Comparison of ENCODE assay signal across 23 mouse cellular contexts in genomic region chr7:126770784-126771183, GRCm38 (mm10). TPM values are rescaled to one million over a fixed set of nuclear protein-coding genes. Genes with fewer than 3 reads are reported as not detected.
A peak's percentile ranks its signal among the peaks of the same experiment; 100 is the strongest.
DNase-seq lines count a peak whose midpoint lies in the region; ATAC-seq and TF ChIP-seq lines count a peak whose summit lies in the region.
"Had no signal": no experiment of that assay in that cellular context is flagged by ENCODE, and none has a peak within 500 bp of the region (broad histone marks: within the 10 kb centered on the region; RNA-seq: fewer than 3 reads in every experiment).

No protein-coding gene starts in this region.

- H3K36me3 ChIP-seq in E14TG2a.4 (ENCODE audit: insufficient read depth, low read length) (peaks cover 66% of the 10 kb centered on the region), ES-Bruce4 (ENCODE audit: control insufficient read depth, insufficient read depth, low read length, poor library complexity, severe bottlenecking) (no peaks in the 10 kb centered on the region)
- no peaks in the 10 kb centered on the region for H3K36me3 ChIP-seq in heart, adult 2 months (ENCODE audit: control insufficient read depth, insufficient read depth, low read length)
- H3K36me3 ChIP-seq in midbrain, postnatal 0 days (ENCODE audit: insufficient read depth, low read length) = peaks cover 33% of the 10 kb centered on the region
- H3K36me3 ChIP-seq in kidney, embryonic 14.5 days (ENCODE audit: control insufficient read depth, insufficient read depth, low read length) = peaks cover 55% of the 10 kb centered on the region

- H3K27me3 ChIP-seq in E14TG2a.4 (ENCODE audit: insufficient read depth, low read length) (no peaks in the 10 kb centered on the region), ES-Bruce4 (ENCODE audit: control insufficient read depth, insufficient read depth, low read length, poor library complexity, severe bottlenecking) (no peaks in the 10 kb centered on the region)
- no peaks in the 10 kb centered on the region for H3K27me3 ChIP-seq in heart, adult 2 months (ENCODE audit: control insufficient read depth, insufficient read depth, low read length)
- no peaks in the 10 kb centered on the region for H3K27me3 ChIP-seq in midbrain, postnatal 0 days (ENCODE audit: insufficient read depth, low read length)
- no peaks in the 10 kb centered on the region for H3K27me3 ChIP-seq in kidney, embryonic 14.5 days (ENCODE audit: control insufficient read depth, insufficient read depth, low read length)
- H3K27me3 ChIP-seq: heart, embryonic 12.5 days; hindbrain, embryonic 12.5 days; kidney, embryonic 15.5 days; midbrain, embryonic 15.5 days; neural tube, embryonic 15.5 days had no signal

- H3K9me3 ChIP-seq in E14TG2a.4 (ENCODE audit: low read length) (no peaks in the 10 kb centered on the region), ES-Bruce4 (replicated peaks; ENCODE audit: control insufficient read depth, insufficient read depth, low read length, poor library complexity, severe bottlenecking) (no peaks in the 10 kb centered on the region)
- H3K9me3 ChIP-seq in midbrain, postnatal 0 days (ENCODE audit: low read length) = no peaks in the 10 kb centered on the region
- H3K9me3 ChIP-seq in kidney, embryonic 14.5 days (ENCODE audit: control insufficient read depth, low read length) = no peaks in the 10 kb centered on the region
- H3K9me3 ChIP-seq: heart, embryonic 12.5 days; hindbrain, embryonic 12.5 days; kidney, embryonic 15.5 days; midbrain, embryonic 15.5 days; neural tube, embryonic 15.5 days had no signal

- H3K4me1 ChIP-seq in E14TG2a.4 (replicated peaks; ENCODE audit: low read depth, low read length) (peaks cover 69% of the 10 kb centered on the region), ES-Bruce4 (ENCODE audit: control insufficient read depth, insufficient read depth, low read length) (peaks cover under 1% of the 10 kb centered on the region)
- no peaks in the 10 kb centered on the region; the same call in 1 of the 2 replicates for H3K4me1 ChIP-seq in heart, adult 2 months (ENCODE audit: control insufficient read depth, insufficient read depth, low read length)
- H3K4me1 ChIP-seq in midbrain, postnatal 0 days (ENCODE audit: insufficient read depth, low read length) = no peaks in the 10 kb centered on the region
- no peaks in the 10 kb centered on the region for H3K4me1 ChIP-seq in kidney, embryonic 14.5 days (ENCODE audit: control insufficient read depth, insufficient read depth, low read length)

- H3K4me3 ChIP-seq in E14TG2a.4 (replicated peaks; ENCODE audit: low read length) = peak overlapping the region; percentile 62
- peak overlapping the region; percentile 22 for H3K4me3 ChIP-seq in ES-Bruce4 (ENCODE audit: low read depth, low read length)
- no peak overlapping the region for H3K4me3 ChIP-seq in heart, adult 2 months
- H3K4me3 ChIP-seq in midbrain, postnatal 0 days (ENCODE audit: low read depth, low read length) = no peak overlapping the region
- H3K4me3 ChIP-seq in kidney, embryonic 14.5 days (ENCODE audit: low read length) = no peak overlapping the region
- H3K4me3 ChIP-seq: gastrocnemius, adult 2 months; heart, embryonic 12.5 days; hindbrain, embryonic 12.5 days; kidney, embryonic 15.5 days; midbrain, embryonic 15.5 days; neural tube, embryonic 15.5 days had no signal

- no peak overlapping the region for H3K9ac ChIP-seq in ES-Bruce4 (ENCODE audit: low read depth, poor library complexity, severe bottlenecking)
- no peak overlapping the region for H3K9ac ChIP-seq in heart, adult 2 months (ENCODE audit: low read depth, low read length)
- no peak overlapping the region for H3K9ac ChIP-seq in midbrain, postnatal 0 days (replicated peaks; ENCODE audit: low read length, poor library complexity, severe bottlenecking)
- no peak overlapping the region for H3K9ac ChIP-seq in kidney, embryonic 14.5 days (ENCODE audit: low read depth, low read length)
- H3K9ac ChIP-seq: heart, embryonic 12.5 days; hindbrain, embryonic 12.5 days; kidney, embryonic 15.5 days; liver, embryonic 14.5 days; midbrain, embryonic 15.5 days; neural tube, embryonic 15.5 days had no signal

- DNase-seq in ZHBTc4 (ENCODE audit: low read depth, low spot score) = peak; percentile 73
- no peak for DNase-seq in heart, adult 2 months
- DNase-seq in midbrain, postnatal 0 days (ENCODE audit: low spot score) = no peak
- no peak for DNase-seq in spleen, postnatal 14 days (ENCODE audit: low spot score in 2 of 2)
- DNase-seq: adrenal gland, postnatal 25 days; cerebellum, adult 11 months; cerebellum, postnatal 25 days; gastrocnemius, adult 2 months; heart, postnatal 10 days; kidney, postnatal 4 days; lung, postnatal 10 days had no signal

- TF ChIP-seq POLR2A in ES-Bruce4 (IDR thresholded peaks at IDR 0.05; ENCODE audit: insufficient read depth, low read length) = no peak
- no peak for TF ChIP-seq POLR2A in heart, adult 2 months (IDR thresholded peaks at IDR 0.05; ENCODE audit: insufficient read depth, low read depth, low read length)

- H3K79me2 ChIP-seq in heart, adult 2 months (replicated peaks; ENCODE audit: control insufficient read depth, insufficient read depth, low read length) = no peaks in the 10 kb centered on the region

- intact Hi-C loops in heart, adult 2 months (cut with DNase I) = no loop called here

- no peak overlapping the region for H3K4me2 ChIP-seq in midbrain, postnatal 0 days (ENCODE audit: low read depth, low read length, poor library complexity, severe bottlenecking)
- no peak overlapping the region for H3K4me2 ChIP-seq in kidney, embryonic 14.5 days (replicated peaks; ENCODE audit: low read depth, low read length)
- H3K4me2 ChIP-seq: heart, embryonic 12.5 days; hindbrain, embryonic 12.5 days; kidney, embryonic 15.5 days; midbrain, embryonic 15.5 days; neural tube, embryonic 15.5 days had no signal

- no peak for TF ChIP-seq CTCF in E14TG2a.4 (conservative IDR thresholded peaks at IDR 0.05; ENCODE audit: low read length)
- no peak for TF ChIP-seq CTCF in ES-Bruce4 (IDR thresholded peaks at IDR 0.05; ENCODE audit: low read depth, low read length)
- no peak for TF ChIP-seq CTCF in heart, adult 2 months (IDR thresholded peaks at IDR 0.05)
- TF ChIP-seq CTCF in midbrain, postnatal 0 days (IDR thresholded peaks at IDR 0.05) = no peak

- no peak overlapping the region for H3K27ac ChIP-seq in ES-Bruce4 (ENCODE audit: insufficient read depth, low read length)
- no peak overlapping the region for H3K27ac ChIP-seq in heart, adult 2 months
- no peak overlapping the region for H3K27ac ChIP-seq in midbrain, postnatal 0 days (ENCODE audit: low read depth, low read length)
- no peak overlapping the region for H3K27ac ChIP-seq in kidney, embryonic 14.5 days (ENCODE audit: low read depth, low read length)
- H3K27ac ChIP-seq: gastrocnemius, adult 2 months; hindbrain, embryonic 12.5 days; kidney, embryonic 15.5 days; liver, embryonic 14.5 days; midbrain, embryonic 15.5 days; neural tube, embryonic 15.5 days had no signal

- peak; percentile 96 for ATAC-seq in megakaryocyte, adult 5-6 weeks (ENCODE audit: poor library complexity, severe bottlenecking)
- ATAC-seq in midbrain, postnatal 0 days (ENCODE audit: low FRiP score) = no peak
- ATAC-seq in kidney, embryonic 14.5 days (ENCODE audit: low FRiP score, low TSS enrichment) = no peak
- ATAC-seq: forebrain, embryonic 14.5 days; intestine, postnatal 0 days; midbrain, embryonic 15.5 days had no signal

- WGBS in heart, adult 2 months = 84% methylated on average over 12 of the region's 12 CpGs
- WGBS in midbrain, postnatal 0 days = 80% methylated on average over 12 of the region's 12 CpGs
- 86% methylated on average over 11 of the region's 12 CpGs for WGBS in kidney, embryonic 14.5 days

- no peak for TF ChIP-seq EP300 in ES-Bruce4 (IDR thresholded peaks at IDR 0.05; ENCODE audit: insufficient read depth, low read depth, low read length)
- TF ChIP-seq EP300 in heart, adult 2 months (IDR thresholded peaks at IDR 0.05; ENCODE audit: insufficient read depth, low read depth, low read length) = no peak

RNA-seq across cellular contexts. Expression of gene Gdpd3, which starts 4.7 kb away (rescaled TPM):
- 1.8 and 3.6 TPM in 2 replicates for polyA plus RNA-seq in ES-Bruce4 (2011; ENCODE audit: insufficient read depth, insufficient read length, low read depth, missing spikeins)
- total RNA-seq in megakaryocyte, adult 5-6 weeks (2015) = 26.8 and 37.3 TPM in 2 replicates
- total RNA-seq in megakaryocyte, adult 5-6 weeks (2017) = 57.9 and 71.4 TPM in 2 replicates
- 1 to 10 TPM; 1.3 TPM for total RNA-seq in heart, adult 2 months (2021)
- polyA plus RNA-seq in heart, adult 2 months (2012; rRNA removed) = 4.3 and 75.7 TPM in 2 replicates
- 0.66 TPM in 1 of 2 replicates, not detected in the other for total RNA-seq in midbrain, postnatal 0 days (2014; rRNA removed)
- polyA plus RNA-seq in midbrain, postnatal 0 days (2015; fragmentation: Nextera tagmentation; extraction: Ambion mirVana) = 1.3 TPM in 2 replicates
- 2.0 and 2.6 TPM in 2 replicates for polyA plus RNA-seq in kidney, embryonic 14.5 days (2014; fragmentation: Nextera tagmentation; extraction: Ambion mirVana)

RNA-seq across cellular contexts. Expression of gene Ypel3, which starts 6.0 kb away (rescaled TPM):
- polyA plus RNA-seq in ES-Bruce4 (2011; ENCODE audit: insufficient read depth, insufficient read length, low read depth, missing spikeins) = 56.8 and 62.1 TPM in 2 replicates
- total RNA-seq in megakaryocyte, adult 5-6 weeks (2015) = 196 and 200 TPM in 2 replicates
- total RNA-seq in megakaryocyte, adult 5-6 weeks (2017) = 91.7 and 117 TPM in 2 replicates
- total RNA-seq in heart, adult 2 months (2021) = 10 to 100 TPM; 60.2 to 89.9 TPM
- 115 and 144 TPM in 2 replicates for polyA plus RNA-seq in heart, adult 2 months (2012; rRNA removed)
- total RNA-seq in midbrain, postnatal 0 days (2014; rRNA removed) = 196 and 209 TPM in 2 replicates
- polyA plus RNA-seq in midbrain, postnatal 0 days (2015; fragmentation: Nextera tagmentation; extraction: Ambion mirVana) = 219 and 235 TPM in 2 replicates
- 87.5 and 94.5 TPM in 2 replicates for polyA plus RNA-seq in kidney, embryonic 14.5 days (2014; fragmentation: Nextera tagmentation; extraction: Ambion mirVana)

RNA-seq across cellular contexts. Expression of gene Tbx6, which starts 10.5 kb away (rescaled TPM):
- 1.7 TPM in 2 replicates for polyA plus RNA-seq in ES-Bruce4 (2011; ENCODE audit: insufficient read depth, insufficient read length, low read depth, missing spikeins)
- 0.68 and 1.0 TPM in 2 replicates for total RNA-seq in megakaryocyte, adult 5-6 weeks (2015)
- 0.98 and 0.99 TPM in 2 replicates for total RNA-seq in megakaryocyte, adult 5-6 weeks (2017)
- under 1 TPM; 0.44 to 0.66 TPM for total RNA-seq in heart, adult 2 months (2021)
- polyA plus RNA-seq in heart, adult 2 months (2012; rRNA removed) = 2.3 and 2.9 TPM in 2 replicates
- total RNA-seq in midbrain, postnatal 0 days (2014; rRNA removed) = 0.16 and 1.1 TPM in 2 replicates
- 0.21 and 0.38 TPM in 2 replicates for polyA plus RNA-seq in midbrain, postnatal 0 days (2015; fragmentation: Nextera tagmentation; extraction: Ambion mirVana)
- 0.24 and 0.36 TPM in 2 replicates for polyA plus RNA-seq in kidney, embryonic 14.5 days (2014; fragmentation: Nextera tagmentation; extraction: Ambion mirVana)

RNA-seq across cellular contexts. Expression of gene Mapk3, which starts 11.4 kb away (rescaled TPM):
- 102 and 121 TPM in 2 replicates for polyA plus RNA-seq in ES-Bruce4 (2011; ENCODE audit: insufficient read depth, insufficient read length, low read depth, missing spikeins)
- 173 and 177 TPM in 2 replicates for total RNA-seq in megakaryocyte, adult 5-6 weeks (2015)
- total RNA-seq in megakaryocyte, adult 5-6 weeks (2017) = 88.3 and 91.1 TPM in 2 replicates
- total RNA-seq in heart, adult 2 months (2021) = 10 to 100 TPM; 45.9 to 53.1 TPM
- polyA plus RNA-seq in heart, adult 2 months (2012; rRNA removed) = 111 and 120 TPM in 2 replicates
- total RNA-seq in midbrain, postnatal 0 days (2014; rRNA removed) = 121 and 145 TPM in 2 replicates
- 120 and 125 TPM in 2 replicates for polyA plus RNA-seq in midbrain, postnatal 0 days (2015; fragmentation: Nextera tagmentation; extraction: Ambion mirVana)
- polyA plus RNA-seq in kidney, embryonic 14.5 days (2014; fragmentation: Nextera tagmentation; extraction: Ambion mirVana) = 55.0 and 79.2 TPM in 2 replicates

RNA-seq across cellular contexts. Expression of gene Ppp4c, which starts 21.5 kb away (rescaled TPM):
- 111 and 127 TPM in 2 replicates for polyA plus RNA-seq in ES-Bruce4 (2011; ENCODE audit: insufficient read depth, insufficient read length, low read depth, missing spikeins)
- total RNA-seq in megakaryocyte, adult 5-6 weeks (2015) = 186 and 196 TPM in 2 replicates
- total RNA-seq in megakaryocyte, adult 5-6 weeks (2017) = 139 and 154 TPM in 2 replicates
- 10 to 100 TPM; 31.8 to 31.9 TPM for total RNA-seq in heart, adult 2 months (2021)
- 65.6 and 99.5 TPM in 2 replicates for polyA plus RNA-seq in heart, adult 2 months (2012; rRNA removed)
- 107 and 137 TPM in 2 replicates for total RNA-seq in midbrain, postnatal 0 days (2014; rRNA removed)
- polyA plus RNA-seq in midbrain, postnatal 0 days (2015; fragmentation: Nextera tagmentation; extraction: Ambion mirVana) = 127 and 135 TPM in 2 replicates
- 294 and 371 TPM in 2 replicates for polyA plus RNA-seq in kidney, embryonic 14.5 days (2014; fragmentation: Nextera tagmentation; extraction: Ambion mirVana)

Comparison
In these comparisons a context has a peak if more than half of its experiments do, and no peak if none do; other contexts are left out.
1. H3K4me3 ChIP-seq: peak in E14TG2a.4 (single experiment) and ES-Bruce4 (single experiment); none in heart, adult 2 months (single experiment), midbrain, postnatal 0 days (single experiment) and kidney, embryonic 14.5 days (single experiment).